Mouse (Mus musculus) midbrain, postnatal 0 days (tissue): ENCODE results near the gene Rccd1. TPM values are rescaled to one million over a fixed set of nuclear protein-coding genes. Genes with fewer than 3 reads are reported as not detected.
"Not testable (repeated sequence)": the region's sequence is repeated elsewhere in the genome, so short reads cannot be mapped to it uniquely, and the experiment has no call there.

ENCODE experiments used
- ATAC-seq: fragments of 200-750 bp; cut with Nextera tagmentation; 2 replicates; pipeline ENCODE4 v1.8.0; 2017; ENCODE audit warnings: moderate number of reproducible peaks, mild to moderate bottlenecking, moderate TSS enrichment, moderate library complexity; ENCODE audit not compliant: low FRiP score
- DNase-seq: peaks from one replicate; pipeline ENCODE4 v3.0.0-alpha.2; 2015; ENCODE audit warnings: low spot score
- H3K27ac ChIP-seq: fragments of 300-500 bp; sonication (generic); 2 replicates; pipeline ENCODE4 v1.5.1; 2014; ENCODE audit warnings: low read depth, mild to moderate bottlenecking, low read length, mixed read lengths
- H3K27me3 ChIP-seq: fragments of 300-500 bp; sonication (generic); 2 replicates; pipeline ENCODE4 v1.6.1; 2014; ENCODE audit warnings: low read length, control low read depth, mixed read lengths; ENCODE audit not compliant: insufficient read depth
- H3K36me3 ChIP-seq: fragments of 300-500 bp; sonication (generic); 2 replicates; pipeline ENCODE4 v1.6.1; 2014; ENCODE audit warnings: low read length, control low read depth, mixed read lengths; ENCODE audit not compliant: insufficient read depth
- H3K4me1 ChIP-seq: fragments of 300-500 bp; sonication (generic); 2 replicates; pipeline ENCODE4 v1.6.1; 2014; ENCODE audit warnings: mild to moderate bottlenecking, control low read depth, antibody characterized with exemption, low read length, mixed read lengths; ENCODE audit not compliant: insufficient read depth
- H3K4me2 ChIP-seq: fragments of 300-500 bp; sonication (generic); 2 replicates; pipeline ENCODE4 v1.6.1; 2014; ENCODE audit warnings: low read depth, mild to moderate bottlenecking, low read length, mixed read lengths; ENCODE audit not compliant: poor library complexity, severe bottlenecking
- H3K4me3 ChIP-seq: fragments of 300-500 bp; sonication (generic); 2 replicates; pipeline ENCODE4 v1.5.1; 2014; ENCODE audit warnings: low read depth, mild to moderate bottlenecking, low read length, moderate library complexity
- H3K9ac ChIP-seq: fragments of 300-500 bp; sonication (generic); replicated peaks from 2 replicates; pipeline ENCODE4 v1.6.1; 2014; ENCODE audit warnings: mild to moderate bottlenecking, low read length, moderate library complexity, mixed read lengths; ENCODE audit not compliant: poor library complexity, severe bottlenecking
- H3K9me3 ChIP-seq: fragments of 300-500 bp; sonication (generic); 2 replicates; pipeline ENCODE4 v1.6.1; 2016; ENCODE audit warnings: low read length, control low read depth
- CTCF ChIP-seq: IDR thresholded peaks from 2 replicates; pipeline ENCODE4 v1.5.1; 2016; ENCODE audit warnings: antibody characterized with exemption, mild to moderate bottlenecking
- WGBS: fragments of 180-500 bp; shearing (Covaris S2); extraction: QIAGEN DNeasy Blood & Tissue Kit; methylation state at CpG from one replicate; pipeline ENCODE4 v1.1.7; 2014; 5-methylcytosine and 5-hydroxymethylcytosine counted together
- polyA plus RNA-seq: library from polyadenylated mRNA; unstranded; fragments of >200 nt; fragmentation: Nextera tagmentation; extraction: Ambion mirVana; gene quantifications from 2 replicates; pipeline ENCODE4 v1.2.1, GENCODE M21; 2015
- total RNA-seq: library from RNA; depleted of rRNA; stranded (reverse); fragments of >200 nt; gene quantifications from 2 replicates; pipeline ENCODE4 v1.2.3, GENCODE M21; 2014

Gene Rccd1
- total and polyA plus RNA-seq, 2 experiments from 2014 or later: 7.4 to 22.7 TPM

GRCm38 (mm10) chr7:80325292-80325868 lies 1.1 kb upstream of the Rccd1 start:
- peaks cover 53% of the 10 kb centered on the region for H3K36me3 ChIP-seq
- 95% methylated on average over 16 of the region's 16 CpGs for WGBS

GRCm38 (mm10) chr7:80324816-80325119 lies 514 bp upstream of the Rccd1 start:
- H3K4me1 ChIP-seq, H3K27ac ChIP-seq, H3K4me3 ChIP-seq, H3K9ac ChIP-seq, ATAC-seq, H3K9me3 ChIP-seq, H3K4me2 ChIP-seq, DNase-seq, H3K27me3 ChIP-seq: not testable (repeated sequence)
- H3K36me3 ChIP-seq: peaks cover 52% of the 10 kb centered on the region
- 41% methylated on average over 4 of the region's 5 CpGs for WGBS

More at GRCm38 (mm10) chr7:80325292-80325868, 1.1 kb upstream of the Rccd1 start:
- ATAC-seq (no peak), DNase-seq (no peak)
- H3K4me1 ChIP-seq: peaks cover 7% of the 10 kb centered on the region
- no peak for TF ChIP-seq CTCF
- H3K4me2 ChIP-seq: no peak overlapping the region
- H3K27ac ChIP-seq: no peak overlapping the region
- no peak overlapping the region for H3K9ac ChIP-seq
- H3K4me3 ChIP-seq: no peak overlapping the region
- H3K27me3 ChIP-seq: no peaks in the 10 kb centered on the region
- no peaks in the 10 kb centered on the region for H3K9me3 ChIP-seq

DNA sequence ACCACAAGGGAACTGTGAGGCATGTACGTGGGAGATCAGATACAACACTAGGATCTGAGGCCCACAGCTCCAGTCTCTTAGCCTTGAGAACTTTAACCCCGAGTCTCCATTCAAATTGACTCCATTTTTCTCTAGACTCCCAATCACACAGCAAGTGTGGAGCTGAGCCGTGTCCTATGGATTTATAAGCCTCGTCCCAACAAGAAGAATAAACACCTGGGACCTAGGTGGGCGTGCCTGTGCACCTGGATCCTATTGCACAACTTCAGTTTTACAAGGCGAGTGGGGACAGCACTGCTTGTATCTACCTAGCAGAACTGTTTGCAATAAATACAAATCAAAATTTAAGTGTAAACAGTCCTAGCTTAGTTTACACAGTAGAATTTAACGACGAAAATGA lies 918 bp downstream of the Rccd1 start:
- Histone ChIP-seq H3K4me1 (peaks cover 7% of the 10 kb centered on the region), H3K27me3 (no peaks in the 10 kb centered on the region), H3K4me2 (peak overlapping the region; percentile 74), H3K9me3 (no peaks in the 10 kb centered on the region), H3K4me3 (peak overlapping the region; percentile 50), H3K27ac (peak overlapping the region; percentile 93; the same call in 1 of the 2 replicates), H3K9ac (peak overlapping the region; percentile 62), H3K36me3 (peaks cover 45% of the 10 kb centered on the region)
- 19% methylated on average over 8 of the region's 8 CpGs for WGBS
- ATAC-seq (no peak), DNase-seq (no peak)
- TF ChIP-seq CTCF: no peak

- no peak overlapping the region for H3K4me2 ChIP-seq
- 87% methylated on average over 19 of the region's 19 CpGs for WGBS
- no peak overlapping the region for H3K27ac ChIP-seq
- no peak overlapping the region for H3K4me3 ChIP-seq
- no peak for DNase-seq
- peaks cover 28% of the 10 kb centered on the region for H3K36me3 ChIP-seq
- no peak for ATAC-seq
- H3K9ac ChIP-seq: no peak overlapping the region
- H3K4me1 ChIP-seq: peaks cover 7% of the 10 kb centered on the region
- no peaks in the 10 kb centered on the region for H3K9me3 ChIP-seq
- no peak for TF ChIP-seq CTCF
- no peaks in the 10 kb centered on the region for H3K27me3 ChIP-seq
These were observed 4.3 kb downstream of the Rccd1 start for GRCm38 (mm10) chr7:80319846-80320496.

- Histone ChIP-seq H3K9ac (no peak overlapping the region), H3K9me3 (no peaks in the 10 kb centered on the region), H3K4me3 (no peak overlapping the region), H3K36me3 (peaks cover 34% of the 10 kb centered on the region), H3K27me3 (no peaks in the 10 kb centered on the region), H3K27ac (no peak overlapping the region), H3K4me1 (peaks cover 7% of the 10 kb centered on the region), H3K4me2 (no peak overlapping the region)
- 88% methylated on average over 4 of the region's 4 CpGs for WGBS
- DNase-seq (no peak), ATAC-seq (no peak)
- TF ChIP-seq CTCF: no peak
These were observed 5.6 kb downstream of the Rccd1 start for GRCm38 (mm10) chr7:80318670-80319069.

GRCm38 (mm10) chr7:80317439-80318115 lies 6.7 kb downstream of the Rccd1 start:
- no peak overlapping the region for H3K9ac ChIP-seq
- no peak overlapping the region for H3K4me2 ChIP-seq
- DNase-seq: no peak
- no peaks in the 10 kb centered on the region for H3K9me3 ChIP-seq
- WGBS: 77% methylated on average over 1 of the region's 1 CpGs
- H3K27me3 ChIP-seq: no peaks in the 10 kb centered on the region
- no peak overlapping the region for H3K4me3 ChIP-seq
- peaks cover 39% of the 10 kb centered on the region for H3K36me3 ChIP-seq
- no peak overlapping the region for H3K27ac ChIP-seq
- H3K4me1 ChIP-seq: no peaks in the 10 kb centered on the region
- no peak for TF ChIP-seq CTCF
- ATAC-seq: no peak
